Mouse (Mus musculus) forebrain, embryonic 11.5 days (tissue): ENCODE results near the gene Omp. TPM values are rescaled to one million over a fixed set of nuclear protein-coding genes. Genes with fewer than 3 reads are reported as not detected.
"Not testable (repeated sequence)": the region's sequence is repeated elsewhere in the genome, so short reads cannot be mapped to it uniquely, and the experiment has no call there.

ENCODE experiments used
- ATAC-seq: fragments of 200-750 bp; cut with Nextera tagmentation; replicated peaks from 2 replicates; pipeline ENCODE4 v1.8.0; 2017; ENCODE audit warnings: moderate TSS enrichment; ENCODE audit not compliant: low FRiP score
- DNase-seq: peaks from one replicate; pipeline ENCODE4 v3.0.0-alpha.2; 2017; ENCODE audit warnings: low spot score
- H3K27ac ChIP-seq: fragments of 300-500 bp; sonication (generic); 2 replicates; pipeline ENCODE4 v1.5.1; 2014; ENCODE audit warnings: low read depth, low read length
- H3K27me3 ChIP-seq: fragments of 300-500 bp; sonication (generic); 2 replicates; pipeline ENCODE4 v1.6.1; 2014; ENCODE audit warnings: mild to moderate bottlenecking, low read length, mixed read lengths; ENCODE audit not compliant: control insufficient read depth, insufficient read depth
- H3K36me3 ChIP-seq: fragments of 300-500 bp; sonication (generic); 2 replicates; pipeline ENCODE4 v1.6.1; 2014; ENCODE audit warnings: mild to moderate bottlenecking, low read length, moderate library complexity, mixed read lengths; ENCODE audit not compliant: control insufficient read depth, insufficient read depth
- H3K4me1 ChIP-seq: fragments of 300-500 bp; sonication (generic); replicated peaks from 2 replicates; pipeline ENCODE4 v1.6.1; 2014; ENCODE audit warnings: low read length, mixed read lengths; ENCODE audit not compliant: control insufficient read depth, insufficient read depth
- H3K4me2 ChIP-seq: fragments of 300-500 bp; sonication (generic); 2 replicates; pipeline ENCODE4 v1.6.1; 2014; ENCODE audit warnings: low read depth, mild to moderate bottlenecking, low read length, moderate library complexity, mixed read lengths; ENCODE audit not compliant: severe bottlenecking
- H3K4me3 ChIP-seq: fragments of 300-500 bp; sonication (generic); 2 replicates; pipeline ENCODE4 v1.5.1; 2014; ENCODE audit warnings: low read depth, low read length
- H3K9ac ChIP-seq: fragments of 300-500 bp; sonication (generic); 2 replicates; pipeline ENCODE4 v1.6.1; 2014; ENCODE audit warnings: low read length
- H3K9me3 ChIP-seq: fragments of 300-500 bp; sonication (generic); 2 replicates; pipeline ENCODE4 v1.6.1; 2016; ENCODE audit warnings: low read length, mixed read lengths; ENCODE audit not compliant: control insufficient read depth
- WGBS: fragments of 180-500 bp; shearing (Covaris S2); extraction: QIAGEN DNeasy Blood & Tissue Kit; methylation state at CpG from one replicate; pipeline ENCODE4 v1.1.7; 2014; 5-methylcytosine and 5-hydroxymethylcytosine counted together
- polyA plus RNA-seq: library from polyadenylated mRNA; unstranded; fragments of >200 nt; fragmentation: Nextera tagmentation; extraction: Ambion mirVana; gene quantifications from 2 replicates; pipeline ENCODE4 v1.2.1, GENCODE M21; 2014

The Omp gene
- polyA plus RNA-seq, 1 experiment from 2014 or later: not detected

GRCm38 (mm10) chr7:98187332-98187731, 42.0 kb upstream of the Omp start:
- H3K4me3 ChIP-seq, H3K9me3 ChIP-seq, H3K27ac ChIP-seq, H3K4me1 ChIP-seq, H3K4me2 ChIP-seq, ATAC-seq, H3K36me3 ChIP-seq, DNase-seq, H3K9ac ChIP-seq: not testable (repeated sequence)
- 56% methylated on average over 3 of the region's 3 CpGs for WGBS
- peaks cover 28% of the 10 kb centered on the region for H3K27me3 ChIP-seq

GRCm38 (mm10) chr7:98186637-98187036, 41.3 kb upstream of the Omp start:
- no peak overlapping the region for H3K27ac ChIP-seq
- H3K27me3 ChIP-seq: peaks cover 24% of the 10 kb centered on the region
- ATAC-seq (peak; percentile 91), DNase-seq (peak; percentile 82)
- no peaks in the 10 kb centered on the region for H3K9me3 ChIP-seq
- H3K36me3 ChIP-seq: no peaks in the 10 kb centered on the region
- WGBS: 31% methylated on average over 8 of the region's 8 CpGs
- no peak overlapping the region for H3K4me3 ChIP-seq
- H3K9ac ChIP-seq: no peak overlapping the region
- H3K4me1 ChIP-seq: peaks cover 10% of the 10 kb centered on the region; the same call in 1 of the 2 replicates
- H3K4me2 ChIP-seq: no peak overlapping the region

- ATAC-seq: no peak
- Histone ChIP-seq H3K36me3 (no peaks in the 10 kb centered on the region), H3K27me3 (peaks cover 22% of the 10 kb centered on the region), H3K4me3 (no peak overlapping the region), H3K4me2 (no peak overlapping the region), H3K9ac (no peak overlapping the region), H3K4me1 (peaks cover 10% of the 10 kb centered on the region; the same call in 1 of the 2 replicates), H3K9me3 (no peaks in the 10 kb centered on the region), H3K27ac (no peak overlapping the region)
- DNase-seq: peak; percentile 40
- 88% methylated on average over 6 of the region's 6 CpGs for WGBS
Measured at GRCm38 (mm10) chr7:98185326-98185725, 40.0 kb upstream of the Omp start.

- Histone ChIP-seq H3K9me3 (no peaks in the 10 kb centered on the region), H3K27ac (no peak overlapping the region), H3K36me3 (no peaks in the 10 kb centered on the region), H3K9ac (peak overlapping the region; percentile 63), H3K27me3 (peaks cover 12% of the 10 kb centered on the region; the same call in 1 of the 2 replicates), H3K4me3 (peak overlapping the region; percentile 64), H3K4me1 (peaks cover 2% of the 10 kb centered on the region; the same call in 1 of the 2 replicates), H3K4me2 (peak overlapping the region; percentile 77)
- DNase-seq (no peak), ATAC-seq (no peak; the same call in 1 of the 2 replicates)
- 90% methylated on average over 5 of the region's 5 CpGs for WGBS
Measured at GRCm38 (mm10) chr7:98178560-98179231, 33.4 kb upstream of the Omp start.

- Histone ChIP-seq H3K27ac (no peak within 1 kb of the TSS), H3K36me3 (no peaks in the 10 kb centered on the region), H3K9ac (peak within 1 kb of the TSS; percentile 63), H3K9me3 (no peaks in the 10 kb centered on the region), H3K4me2 (peak within 1 kb of the TSS; percentile 77), H3K4me1 (peaks cover 2% of the 10 kb centered on the region; the same call in 1 of the 2 replicates), H3K27me3 (peaks cover 9% of the 10 kb centered on the region; the same call in 1 of the 2 replicates), H3K4me3 (peak within 1 kb of the TSS; percentile 64)
- peak; percentile 88 for DNase-seq
- WGBS: 1% methylated on average over 44 of the region's 44 CpGs
- peak; percentile 83 for ATAC-seq
Measured at GRCm38 (mm10) chr7:98177929-98178559, 32.7 kb upstream of the Omp start, which contains the start of gene Capn5. Gene Capn5, minus strand, starts transcription at chr7:98178274.

GRCm38 (mm10) chr7:98177566-98177928, 32.2 kb upstream of the Omp start:
- DNase-seq: no peak
- Histone ChIP-seq H3K4me1 (peaks cover 2% of the 10 kb centered on the region; the same call in 1 of the 2 replicates), H3K36me3 (no peaks in the 10 kb centered on the region), H3K4me3 (peak overlapping the region; percentile 64), H3K9me3 (no peaks in the 10 kb centered on the region), H3K27me3 (peaks cover 8% of the 10 kb centered on the region; the same call in 1 of the 2 replicates), H3K4me2 (peak overlapping the region; percentile 77), H3K9ac (peak overlapping the region; percentile 63), H3K27ac (no peak overlapping the region)
- no peak for ATAC-seq
- 5% methylated on average over 7 of the region's 9 CpGs for WGBS

- no peaks in the 10 kb centered on the region for H3K9me3 ChIP-seq
- peak overlapping the region; percentile 64 for H3K4me3 ChIP-seq
- H3K4me2 ChIP-seq: peak overlapping the region; percentile 77
- H3K27ac ChIP-seq: no peak overlapping the region
- WGBS: 57% methylated on average over 2 of the region's 2 CpGs
- no peak for DNase-seq
- H3K36me3 ChIP-seq: no peaks in the 10 kb centered on the region
- no peak overlapping the region for H3K9ac ChIP-seq
- peaks cover 7% of the 10 kb centered on the region; the same call in 1 of the 2 replicates for H3K27me3 ChIP-seq
- H3K4me1 ChIP-seq: peaks cover 2% of the 10 kb centered on the region; the same call in 1 of the 2 replicates
- ATAC-seq: no peak
Measured at GRCm38 (mm10) chr7:98177071-98177485, 31.8 kb upstream of the Omp start.

GRCm38 (mm10) chr7:98176322-98177070, 31.2 kb upstream of the Omp start:
- H3K36me3 ChIP-seq: no peaks in the 10 kb centered on the region
- H3K9me3 ChIP-seq: no peaks in the 10 kb centered on the region
- no peak for ATAC-seq
- H3K27ac ChIP-seq: no peak overlapping the region
- H3K4me2 ChIP-seq: 0 out of 2 replicates have a peak overlapping the region, but pooled peaks have one; percentile 8
- peaks cover 4% of the 10 kb centered on the region; the same call in 1 of the 2 replicates for H3K27me3 ChIP-seq
- H3K4me3 ChIP-seq: 0 out of 2 replicates have a peak overlapping the region, but pooled peaks have one; percentile 4
- H3K9ac ChIP-seq: no peak overlapping the region
- 77% methylated on average over 8 of the region's 8 CpGs for WGBS
- DNase-seq: no peak
- H3K4me1 ChIP-seq: peaks cover 2% of the 10 kb centered on the region; the same call in 1 of the 2 replicates
